25 mouse cellular contexts compared by ENCODE assay signal in the genomic region with DNA sequence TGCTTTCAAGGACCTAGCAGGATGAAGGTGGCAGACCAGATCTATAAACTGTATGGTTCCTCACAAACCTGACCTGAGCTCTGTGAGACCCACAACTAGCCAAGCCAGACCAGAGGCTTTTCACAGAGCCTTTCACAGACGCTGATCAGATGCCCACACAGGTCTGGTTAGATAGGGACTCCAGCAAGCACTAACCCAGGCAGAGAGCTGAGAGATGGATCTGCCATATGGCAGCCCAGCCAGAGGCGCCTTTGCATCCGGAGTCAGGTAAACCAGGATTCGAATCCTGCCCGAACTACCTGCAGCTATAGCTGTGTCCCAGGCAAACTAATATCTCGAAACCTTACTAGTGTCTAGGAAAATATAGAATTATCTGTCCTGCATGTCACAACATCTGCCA.
DNase-seq lines count a peak whose midpoint lies in the region; ATAC-seq and TF ChIP-seq lines count a peak whose summit lies in the region.
"Had no signal": no experiment of that assay in that cellular context is flagged by ENCODE, and none has a peak within 500 bp of the region (broad histone marks: within the 10 kb centered on the region; RNA-seq: fewer than 3 reads in every experiment).

No protein-coding gene starts in this region.

- peak; percentile 48 to 56 for DNase-seq in cerebellum, postnatal 25 days
- no peak for DNase-seq in cerebellum, postnatal 10 days
- DNase-seq in layer of hippocampus, adult 2 months (ENCODE audit: low spot score in 2 of 2), result no peak
- DNase-seq in layer of hippocampus, adult 9-11 months, result no peak
- DNase-seq: adrenal gland, adult 2 months; adrenal gland, postnatal 14 days; cerebellum, adult 11 months; cerebellum, adult 8-10 months; embryo, embryonic 11 days; gastrocnemius, adult 2 months; gastrocnemius, postnatal 14 days; heart, adult 11 months had no signal

- peaks cover 63% of the 10 kb centered on the region for H3K4me1 ChIP-seq in midbrain, embryonic 13.5 days (replicated peaks)
- peaks cover 43% of the 10 kb centered on the region for H3K4me1 ChIP-seq in midbrain, embryonic 15.5 days

- no peaks in the 10 kb centered on the region for H3K27me3 ChIP-seq in midbrain, embryonic 13.5 days
- H3K27me3 ChIP-seq in midbrain, embryonic 15.5 days (replicated peaks), result no peaks in the 10 kb centered on the region
- H3K27me3 ChIP-seq: embryonic facial prominence, embryonic 13.5 days; forebrain, embryonic 12.5 days had no signal

- WGBS in midbrain, embryonic 13.5 days, result 95% methylated on average over 6 of the region's 6 CpGs
- WGBS in midbrain, embryonic 15.5 days, result 96% methylated on average over 6 of the region's 6 CpGs

- peak overlapping the region; percentile 82 for H3K27ac ChIP-seq in layer of hippocampus, adult 2 months
- peak overlapping the region; percentile 5; the same call in 1 of the 2 replicates for H3K27ac ChIP-seq in midbrain, embryonic 13.5 days
- no peak overlapping the region for H3K27ac ChIP-seq in midbrain, embryonic 15.5 days
- H3K27ac ChIP-seq: embryonic facial prominence, embryonic 10.5 days; embryonic facial prominence, embryonic 13.5 days; forebrain, embryonic 12.5 days; gastrocnemius, adult 2 months; hindbrain, embryonic 14.5 days; hindbrain, postnatal 0 days had no signal

- TF ChIP-seq CTCF in layer of hippocampus, adult 2 months (conservative IDR thresholded peaks at IDR 0.05), result no peak

- no peaks in the 10 kb centered on the region for H3K9me3 ChIP-seq in midbrain, embryonic 13.5 days
- H3K9me3 ChIP-seq in midbrain, embryonic 15.5 days, result no peaks in the 10 kb centered on the region
- H3K9me3 ChIP-seq: embryonic facial prominence, embryonic 10.5 days; embryonic facial prominence, embryonic 13.5 days; forebrain, embryonic 12.5 days had no signal

- no peak overlapping the region for H3K4me3 ChIP-seq in layer of hippocampus, adult 2 months
- H3K4me3 ChIP-seq in midbrain, embryonic 13.5 days (replicated peaks), result no peak overlapping the region
- H3K4me3 ChIP-seq in midbrain, embryonic 15.5 days, result no peak overlapping the region
- H3K4me3 ChIP-seq: embryonic facial prominence, embryonic 10.5 days; embryonic facial prominence, embryonic 13.5 days; erythroblast, embryonic 14.5 days; forebrain, embryonic 12.5 days; gastrocnemius, adult 2 months had no signal

- no peak overlapping the region for H3K4me2 ChIP-seq in midbrain, embryonic 13.5 days (replicated peaks)
- H3K4me2 ChIP-seq in midbrain, embryonic 15.5 days, result no peak overlapping the region
- H3K4me2 ChIP-seq: embryonic facial prominence, embryonic 13.5 days; forebrain, embryonic 12.5 days; heart, embryonic 11.5 days; hindbrain, embryonic 14.5 days had no signal

- no peak overlapping the region for H3K9ac ChIP-seq in midbrain, embryonic 13.5 days (replicated peaks)
- H3K9ac ChIP-seq in midbrain, embryonic 15.5 days, result no peak overlapping the region
- H3K9ac ChIP-seq: embryonic facial prominence, embryonic 13.5 days; forebrain, embryonic 12.5 days; hindbrain, embryonic 14.5 days had no signal

- no peak for ATAC-seq in midbrain, embryonic 13.5 days
- no peak for ATAC-seq in midbrain, embryonic 15.5 days (replicated peaks)
- ATAC-seq: CD4-positive, CD25-positive, alpha-beta regulatory T cell, adult 4 months; forebrain, embryonic 16.5 days; hindbrain, postnatal 0 days; inflammation-experienced regulatory T-cells, adult 6 months; intestine, embryonic 16.5 days had no signal

- H3K36me3 ChIP-seq in midbrain, embryonic 13.5 days, result peaks cover 34% of the 10 kb centered on the region
- no peaks in the 10 kb centered on the region for H3K36me3 ChIP-seq in midbrain, embryonic 15.5 days (replicated peaks)
- H3K36me3 ChIP-seq: embryonic facial prominence, embryonic 13.5 days had no signal

Comparison
In these comparisons a context has a peak if more than half of its experiments do, and no peak if none do; other contexts are left out.
1. DNase-seq: peak in cerebellum, postnatal 25 days (2 of 2); none in cerebellum, postnatal 10 days (0 of 2), layer of hippocampus, adult 2 months (0 of 2) and layer of hippocampus, adult 9-11 months (single experiment).